Mouse (Mus musculus): ENCODE results near the gene Crtc2. TPM values are rescaled to one million over a fixed set of nuclear protein-coding genes. Genes with fewer than 3 reads are reported as not detected.

Gene Crtc2
- polyA plus RNA-seq (2014; fragmentation: Illumina TruSeq; extraction: RNeasy Lipid Tissue Mini Kit (QIAGEN cat#74804); ENCODE audit: insufficient read depth, low read depth, low replicate concordance), result 24.8 TPM

GRCm38 (mm10) chr3:90253653-90254418, at the start of gene Crtc2:
TSS of gene Crtc2 (plus strand) at chr3:90254163.

GRCm38 (mm10) chr3:90213377-90213866, 40.5 kb upstream of the Crtc2 start, which contains the start of the genes Rps27 and Rab13:
TSS of gene Rps27 (minus strand) at chr3:90213651.
TSS of gene Rab13 (plus strand) at chr3:90213695.

GRCm38 (mm10) chr3:90231507-90232333, 22.2 kb upstream of the Crtc2 start, which contains the start of gene Jtb:
TSS of gene Jtb (plus strand) at chr3:90231597.

GRCm38 (mm10) chr3:90242984-90243775, 10.8 kb upstream of the Crtc2 start, which contains the start of gene Creb3l4:
TSS of gene Creb3l4 (minus strand) at chr3:90243512.

GRCm38 (mm10) chr3:90247960-90248745, 5.8 kb upstream of the Crtc2 start, which contains the start of gene Slc39a1:
TSS of gene Slc39a1 (plus strand) at chr3:90248172.

GRCm38 (mm10) chr3:90265034-90265931, 11.3 kb downstream of the Crtc2 start, which contains the start of gene Dennd4b:
TSS of gene Dennd4b (plus strand) at chr3:90265185.

GRCm38 (mm10) chr3:90292345-90293275, 38.6 kb downstream of the Crtc2 start, which contains the start of gene Gatad2b:
TSS of gene Gatad2b (plus strand) at chr3:90293178.

Other genes starting within 250 kb of the Crtc2 start
- gene 4933434E20Rik, start 202.5 kb upstream of the Crtc2 start, polyA plus RNA-seq (2014; fragmentation: Illumina TruSeq; extraction: RNeasy Lipid Tissue Mini Kit (QIAGEN cat#74804); ENCODE audit: insufficient read depth, low read depth, low replicate concordance), result 91.0 TPM
- 27.3 TPM for gene Ubap2l, start 201.5 kb upstream of the Crtc2 start, polyA plus RNA-seq (2014; fragmentation: Illumina TruSeq; extraction: RNeasy Lipid Tissue Mini Kit (QIAGEN cat#74804); ENCODE audit: insufficient read depth, low read depth, low replicate concordance)
- 250 TPM for gene Tpm3, start 181.5 kb upstream of the Crtc2 start, polyA plus RNA-seq (2014; fragmentation: Illumina TruSeq; extraction: RNeasy Lipid Tissue Mini Kit (QIAGEN cat#74804); ENCODE audit: insufficient read depth, low read depth, low replicate concordance)
- 0.12 TPM for gene Nup210l, start 150.0 kb upstream of the Crtc2 start, polyA plus RNA-seq (2014; fragmentation: Illumina TruSeq; extraction: RNeasy Lipid Tissue Mini Kit (QIAGEN cat#74804); ENCODE audit: insufficient read depth, low read depth, low replicate concordance)
- 6,956 TPM for gene Rps27, start 40.5 kb upstream of the Crtc2 start, polyA plus RNA-seq (2014; fragmentation: Illumina TruSeq; extraction: RNeasy Lipid Tissue Mini Kit (QIAGEN cat#74804); ENCODE audit: insufficient read depth, low read depth, low replicate concordance)
- gene Rab13, start 40.5 kb upstream of the Crtc2 start, polyA plus RNA-seq (2014; fragmentation: Illumina TruSeq; extraction: RNeasy Lipid Tissue Mini Kit (QIAGEN cat#74804); ENCODE audit: insufficient read depth, low read depth, low replicate concordance), result 19.0 TPM
- gene Jtb, start 22.6 kb upstream of the Crtc2 start, polyA plus RNA-seq (2014; fragmentation: Illumina TruSeq; extraction: RNeasy Lipid Tissue Mini Kit (QIAGEN cat#74804); ENCODE audit: insufficient read depth, low read depth, low replicate concordance), result 75.8 TPM
- gene Creb3l4, start 10.7 kb upstream of the Crtc2 start, polyA plus RNA-seq (2014; fragmentation: Illumina TruSeq; extraction: RNeasy Lipid Tissue Mini Kit (QIAGEN cat#74804); ENCODE audit: insufficient read depth, low read depth, low replicate concordance), result 1.8 TPM
- gene Slc39a1, start 6.0 kb upstream of the Crtc2 start, polyA plus RNA-seq (2014; fragmentation: Illumina TruSeq; extraction: RNeasy Lipid Tissue Mini Kit (QIAGEN cat#74804); ENCODE audit: insufficient read depth, low read depth, low replicate concordance), result 61.5 TPM
- 5.8 TPM for gene Dennd4b, start 11.0 kb downstream of the Crtc2 start, polyA plus RNA-seq (2014; fragmentation: Illumina TruSeq; extraction: RNeasy Lipid Tissue Mini Kit (QIAGEN cat#74804); ENCODE audit: insufficient read depth, low read depth, low replicate concordance)
- gene Gatad2b, start 39.0 kb downstream of the Crtc2 start, polyA plus RNA-seq (2014; fragmentation: Illumina TruSeq; extraction: RNeasy Lipid Tissue Mini Kit (QIAGEN cat#74804); ENCODE audit: insufficient read depth, low read depth, low replicate concordance), result 7.2 TPM
- gene Slc27a3, start 135.8 kb downstream of the Crtc2 start, polyA plus RNA-seq (2014; fragmentation: Illumina TruSeq; extraction: RNeasy Lipid Tissue Mini Kit (QIAGEN cat#74804); ENCODE audit: insufficient read depth, low read depth, low replicate concordance), result 10.0 TPM
- gene Ints3, start 179.5 kb downstream of the Crtc2 start, polyA plus RNA-seq (2014; fragmentation: Illumina TruSeq; extraction: RNeasy Lipid Tissue Mini Kit (QIAGEN cat#74804); ENCODE audit: insufficient read depth, low read depth, low replicate concordance), result 13.3 TPM
- 45.6 TPM for gene Npr1, start 211.7 kb downstream of the Crtc2 start, polyA plus RNA-seq (2014; fragmentation: Illumina TruSeq; extraction: RNeasy Lipid Tissue Mini Kit (QIAGEN cat#74804); ENCODE audit: insufficient read depth, low read depth, low replicate concordance)
- 48.9 TPM for gene Ilf2, start 222.0 kb downstream of the Crtc2 start, polyA plus RNA-seq (2014; fragmentation: Illumina TruSeq; extraction: RNeasy Lipid Tissue Mini Kit (QIAGEN cat#74804); ENCODE audit: insufficient read depth, low read depth, low replicate concordance)
- 47.6 TPM for gene Snapin, start 236.9 kb downstream of the Crtc2 start, polyA plus RNA-seq (2014; fragmentation: Illumina TruSeq; extraction: RNeasy Lipid Tissue Mini Kit (QIAGEN cat#74804); ENCODE audit: insufficient read depth, low read depth, low replicate concordance)

All from lung, adult 10 weeks (tissue).